ENCODE assay signal across 8 mouse cellular contexts in genomic region chr13:76384664-76385435, GRCm38 (mm10). TPM values are rescaled to one million over a fixed set of nuclear protein-coding genes. Genes with fewer than 3 reads are reported as not detected.
DNase-seq lines count a peak whose midpoint lies in the region; ATAC-seq lines count a peak whose summit lies in the region.

No protein-coding gene starts in this region.

- no peaks in the 10 kb centered on the region for H3K36me3 ChIP-seq in embryonic facial prominence, embryonic 12.5 days
- H3K36me3 ChIP-seq in heart, embryonic 11.5 days (ENCODE audit: control insufficient read depth, insufficient read depth, low read length), result no peaks in the 10 kb centered on the region
- H3K36me3 ChIP-seq in limb, embryonic 15.5 days, result no peaks in the 10 kb centered on the region
- H3K36me3 ChIP-seq in midbrain, embryonic 13.5 days, result no peaks in the 10 kb centered on the region
- no peaks in the 10 kb centered on the region for H3K36me3 ChIP-seq in splenic B cell, adult 2 months (ENCODE audit: control insufficient read depth, insufficient read depth, low read length, poor library complexity, severe bottlenecking)

- H3K9ac ChIP-seq in embryonic facial prominence, embryonic 12.5 days, result peak overlapping the region; percentile 25
- H3K9ac ChIP-seq in heart, embryonic 11.5 days (ENCODE audit: low read depth, low read length), result peak overlapping the region; percentile 50
- no peak overlapping the region for H3K9ac ChIP-seq in limb, embryonic 15.5 days
- peak overlapping the region; percentile 77 for H3K9ac ChIP-seq in midbrain, embryonic 13.5 days (replicated peaks)

- peaks cover 33% of the 10 kb centered on the region for H3K27me3 ChIP-seq in embryonic facial prominence, embryonic 12.5 days
- H3K27me3 ChIP-seq in heart, embryonic 11.5 days (ENCODE audit: control insufficient read depth, insufficient read depth, low read length), result peaks cover 24% of the 10 kb centered on the region
- H3K27me3 ChIP-seq in limb, embryonic 15.5 days, result peaks cover 39% of the 10 kb centered on the region
- peaks cover 23% of the 10 kb centered on the region; the same call in 1 of the 2 replicates for H3K27me3 ChIP-seq in midbrain, embryonic 13.5 days
- no peaks in the 10 kb centered on the region; the same call in 1 of the 2 replicates for H3K27me3 ChIP-seq in splenic B cell, adult 2 months (ENCODE audit: control insufficient read depth, insufficient read depth, low read length, poor library complexity, severe bottlenecking)

- peaks cover 8% of the 10 kb centered on the region for H3K4me1 ChIP-seq in embryonic facial prominence, embryonic 12.5 days
- H3K4me1 ChIP-seq in heart, embryonic 11.5 days (ENCODE audit: control insufficient read depth, insufficient read depth, low read length), result no peaks in the 10 kb centered on the region
- H3K4me1 ChIP-seq in limb, embryonic 15.5 days, result peaks cover 16% of the 10 kb centered on the region
- peaks cover 8% of the 10 kb centered on the region for H3K4me1 ChIP-seq in midbrain, embryonic 13.5 days (replicated peaks)

- peak overlapping the region; percentile 96 for H3K4me2 ChIP-seq in embryonic facial prominence, embryonic 12.5 days (replicated peaks)
- H3K4me2 ChIP-seq in heart, embryonic 11.5 days, result peak overlapping the region; percentile 99
- H3K4me2 ChIP-seq in limb, embryonic 15.5 days, result peak overlapping the region; percentile 98
- peak overlapping the region; percentile 95 for H3K4me2 ChIP-seq in midbrain, embryonic 13.5 days (replicated peaks)

- WGBS in embryonic facial prominence, embryonic 12.5 days, result 2% methylated on average over 57 of the region's 58 CpGs
- 3% methylated on average over 56 of the region's 58 CpGs for WGBS in heart, embryonic 11.5 days (ENCODE audit: insufficient replicate concordance)
- 1% methylated on average over 56 of the region's 58 CpGs for WGBS in limb, embryonic 15.5 days
- 2% methylated on average over 58 of the region's 58 CpGs for WGBS in midbrain, embryonic 13.5 days

- peak; percentile 93 for ATAC-seq in embryonic facial prominence, embryonic 12.5 days (ENCODE audit: insufficient number of reproducible peaks, insufficient read depth, low FRiP score, low TSS enrichment)
- peak; percentile 69 for ATAC-seq in heart, embryonic 11.5 days (replicated peaks; ENCODE audit: insufficient number of reproducible peaks, low FRiP score, low TSS enrichment)
- ATAC-seq in limb, embryonic 15.5 days (ENCODE audit: insufficient number of reproducible peaks, low FRiP score, low TSS enrichment, low read depth), result peak; percentile 66; the same call in 1 of the 2 replicates
- peak; percentile 96 for ATAC-seq in midbrain, embryonic 13.5 days

- peak overlapping the region; percentile 47 for H3K4me3 ChIP-seq in embryonic facial prominence, embryonic 12.5 days
- peak overlapping the region; percentile 62 for H3K4me3 ChIP-seq in heart, embryonic 11.5 days (ENCODE audit: low read depth, low read length)
- peak overlapping the region; percentile 53 for H3K4me3 ChIP-seq in limb, embryonic 15.5 days
- peak overlapping the region; percentile 80 for H3K4me3 ChIP-seq in midbrain, embryonic 13.5 days (replicated peaks)

- DNase-seq in retina, embryonic 14.5 days (ENCODE audit: low spot score), result peak; percentile 84
- no peak for DNase-seq in retina, postnatal 1 day
- peak; percentile 18 for DNase-seq in kidney, adult 9 months
- DNase-seq in splenic B cell, adult 2 months (ENCODE audit: low read depth, low spot score), result peak; percentile 13

- H3K9me3 ChIP-seq in embryonic facial prominence, embryonic 12.5 days, result no peaks in the 10 kb centered on the region
- H3K9me3 ChIP-seq in heart, embryonic 11.5 days (replicated peaks; ENCODE audit: control insufficient read depth, low read length), result no peaks in the 10 kb centered on the region
- H3K9me3 ChIP-seq in limb, embryonic 15.5 days, result no peaks in the 10 kb centered on the region
- no peaks in the 10 kb centered on the region for H3K9me3 ChIP-seq in midbrain, embryonic 13.5 days

- H3K27ac ChIP-seq in embryonic facial prominence, embryonic 12.5 days, result no peak overlapping the region
- no peak overlapping the region for H3K27ac ChIP-seq in heart, embryonic 11.5 days (ENCODE audit: low read depth, low read length)
- no peak overlapping the region for H3K27ac ChIP-seq in limb, embryonic 15.5 days
- H3K27ac ChIP-seq in midbrain, embryonic 13.5 days, result 0 out of 2 replicates have a peak overlapping the region, but pooled peaks have one; percentile 35

RNA-seq across cellular contexts. Expression of gene Mctp1, which starts 0.5 kb away (rescaled TPM):
- 0.70 and 0.89 TPM in 2 replicates for polyA plus RNA-seq in embryonic facial prominence, embryonic 12.5 days (2016; fragmentation: Nextera tagmentation; extraction: Ambion mirVana)
- 0.27 and 0.37 TPM in 2 replicates for polyA plus RNA-seq in heart, embryonic 11.5 days (2014; fragmentation: Nextera tagmentation; extraction: Ambion mirVana)
- 1.5 and 1.8 TPM in 2 replicates for polyA plus RNA-seq in limb, embryonic 15.5 days (2015; fragmentation: Nextera tagmentation; extraction: Ambion mirVana)
- polyA plus RNA-seq in midbrain, embryonic 13.5 days (2015; fragmentation: Nextera tagmentation; extraction: Ambion mirVana), result 4.1 and 5.8 TPM in 2 replicates
